Mouse (Mus musculus) stomach, embryonic 15.5 days (tissue): ENCODE measurements around the gene Chad. TPM values are rescaled to one million over a fixed set of nuclear protein-coding genes. Genes with fewer than 3 reads are reported as not detected.
A peak's percentile ranks its signal among the peaks of the same experiment; 100 is the strongest.

ENCODE experiments used
- ATAC-seq: fragments of 200-750 bp; cut with Nextera tagmentation; 2 replicates; pipeline ENCODE4 v1.8.0; 2017; ENCODE audit warnings: low read depth, moderate number of reproducible peaks, moderate TSS enrichment; ENCODE audit not compliant: insufficient read depth, low FRiP score
- H3K27ac ChIP-seq: fragments of 300-500 bp; sonication (generic); 2 replicates; pipeline ENCODE4 v1.5.1; 2015; ENCODE audit warnings: mild to moderate bottlenecking, inconsistent platforms
- H3K27me3 ChIP-seq: fragments of 300-500 bp; sonication (generic); replicated peaks from 2 replicates; pipeline ENCODE4 v1.6.1; 2015; ENCODE audit warnings: inconsistent platforms
- H3K36me3 ChIP-seq: fragments of 300-500 bp; sonication (generic); 2 replicates; pipeline ENCODE4 v1.6.1; 2015; ENCODE audit warnings: inconsistent platforms
- H3K4me1 ChIP-seq: fragments of 300-500 bp; sonication (generic); 2 replicates; pipeline ENCODE4 v1.6.1; 2015; ENCODE audit warnings: inconsistent platforms
- H3K4me2 ChIP-seq: fragments of 300-500 bp; sonication (generic); 2 replicates; pipeline ENCODE4 v1.6.1; 2015; ENCODE audit warnings: mild to moderate bottlenecking, inconsistent platforms
- H3K4me3 ChIP-seq: fragments of 300-500 bp; sonication (generic); replicated peaks from 2 replicates; pipeline ENCODE4 v1.5.1; 2015; ENCODE audit warnings: inconsistent platforms
- H3K9ac ChIP-seq: fragments of 300-500 bp; sonication (generic); 2 replicates; pipeline ENCODE4 v1.6.1; 2015; ENCODE audit warnings: inconsistent platforms
- H3K9me3 ChIP-seq: fragments of 300-500 bp; sonication (generic); 2 replicates; pipeline ENCODE4 v1.6.1; 2016; ENCODE audit warnings: inconsistent platforms
- WGBS: fragments of 180-500 bp; shearing (Covaris S2); methylation state at CpG from one replicate; pipeline ENCODE4 v1.1.7; 2015; 5-methylcytosine and 5-hydroxymethylcytosine counted together
- polyA plus RNA-seq: library from polyadenylated mRNA; unstranded; fragments of >200 nt; fragmentation: Nextera tagmentation; extraction: Ambion mirVana; gene quantifications from 2 replicates; pipeline ENCODE4 v1.2.1, GENCODE M21; 2015

Chad gene
- 7.3 and 7.7 TPM in 2 replicates for polyA plus RNA-seq

- Histone ChIP-seq H3K27ac (peak within 1 kb of the TSS; percentile 55), H3K9ac (no peak within 1 kb of the TSS), H3K27me3 (0 out of 2 replicates have a peak, but pooled peaks cover 6% of the 10 kb centered on the region), H3K4me2 (peak within 1 kb of the TSS; percentile 44), H3K4me1 (peaks cover 3% of the 10 kb centered on the region), H3K36me3 (no peaks in the 10 kb centered on the region), H3K9me3 (no peaks in the 10 kb centered on the region), H3K4me3 (peak within 1 kb of the TSS; percentile 9)
- ATAC-seq, result peak; percentile 59
- 9% methylated on average over 35 of the region's 35 CpGs for WGBS
Measured at GRCm38 (mm10) chr11:94564437-94565150, at the start of gene Chad. Chad (plus strand) TSS chr11:94565047.

- WGBS, result 2% methylated on average over 42 of the region's 42 CpGs
- peak; percentile 73 for ATAC-seq
- no peak within 1 kb of the TSS for H3K27ac ChIP-seq
- H3K9ac ChIP-seq, result peak within 1 kb of the TSS; percentile 6; the same call in 1 of the 2 replicates
- no peaks in the 10 kb centered on the region for H3K36me3 ChIP-seq
- H3K4me1 ChIP-seq, result peaks cover 10% of the 10 kb centered on the region; the same call in 1 of the 2 replicates
- peak within 1 kb of the TSS; percentile 92 for H3K4me2 ChIP-seq
- H3K27me3 ChIP-seq, result no peaks in the 10 kb centered on the region
- H3K4me3 ChIP-seq, result peak within 1 kb of the TSS; percentile 58
- no peaks in the 10 kb centered on the region for H3K9me3 ChIP-seq
Measured at GRCm38 (mm10) chr11:94521219-94521843, 43.5 kb upstream of the Chad start, which contains the start of gene Mycbpap. Mycbpap (minus strand) TSS chr11:94521742.

- H3K4me1 ChIP-seq, result 0 out of 2 replicates have a peak, but pooled peaks cover 6% of the 10 kb centered on the region
- no peak overlapping the region for H3K9ac ChIP-seq
- ATAC-seq, result peak; percentile 36; the same call in 1 of the 2 replicates
- no peak overlapping the region for H3K4me2 ChIP-seq
- 44% methylated on average over 9 of the region's 9 CpGs for WGBS
- no peaks in the 10 kb centered on the region for H3K27me3 ChIP-seq
- H3K9me3 ChIP-seq, result no peaks in the 10 kb centered on the region
- H3K36me3 ChIP-seq, result no peaks in the 10 kb centered on the region
- H3K27ac ChIP-seq, result peak overlapping the region; percentile 54; the same call in 1 of the 2 replicates
- no peak overlapping the region for H3K4me3 ChIP-seq
Measured at GRCm38 (mm10) chr11:94526171-94526879, 38.5 kb upstream of the Chad start.

- ATAC-seq, result no peak
- Histone ChIP-seq H3K9me3 (no peaks in the 10 kb centered on the region), H3K27ac (no peak overlapping the region), H3K36me3 (no peaks in the 10 kb centered on the region), H3K4me3 (no peak overlapping the region), H3K4me2 (no peak overlapping the region), H3K9ac (no peak overlapping the region), H3K27me3 (no peaks in the 10 kb centered on the region), H3K4me1 (0 out of 2 replicates have a peak, but pooled peaks cover 3% of the 10 kb centered on the region)
- 41% methylated on average over 3 of the region's 3 CpGs for WGBS
Measured at GRCm38 (mm10) chr11:94528879-94529278, 36.0 kb upstream of the Chad start.

- no peaks in the 10 kb centered on the region for H3K4me1 ChIP-seq
- 77% methylated on average over 8 of the region's 8 CpGs for WGBS
- H3K9me3 ChIP-seq, result no peaks in the 10 kb centered on the region
- no peak overlapping the region for H3K4me3 ChIP-seq
- H3K9ac ChIP-seq, result no peak overlapping the region
- no peaks in the 10 kb centered on the region for H3K27me3 ChIP-seq
- ATAC-seq, result no peak
- H3K27ac ChIP-seq, result no peak overlapping the region
- H3K36me3 ChIP-seq, result no peaks in the 10 kb centered on the region
- H3K4me2 ChIP-seq, result no peak overlapping the region
Measured at GRCm38 (mm10) chr11:94533171-94533570, 31.7 kb upstream of the Chad start.

- Histone ChIP-seq H3K27ac (no peak overlapping the region), H3K4me3 (no peak overlapping the region), H3K36me3 (no peaks in the 10 kb centered on the region), H3K9ac (no peak overlapping the region), H3K27me3 (no peaks in the 10 kb centered on the region), H3K4me2 (no peak overlapping the region), H3K9me3 (no peaks in the 10 kb centered on the region), H3K4me1 (no peaks in the 10 kb centered on the region)
- ATAC-seq, result peak; percentile 60; the same call in 1 of the 2 replicates
- WGBS, result 57% methylated on average over 8 of the region's 8 CpGs
Measured at GRCm38 (mm10) chr11:94538733-94539292, 26.0 kb upstream of the Chad start.

- no peak overlapping the region for H3K27ac ChIP-seq
- H3K4me2 ChIP-seq, result no peak overlapping the region
- no peaks in the 10 kb centered on the region for H3K36me3 ChIP-seq
- no peaks in the 10 kb centered on the region for H3K27me3 ChIP-seq
- H3K4me3 ChIP-seq, result no peak overlapping the region
- H3K4me1 ChIP-seq, result no peaks in the 10 kb centered on the region
- H3K9ac ChIP-seq, result no peak overlapping the region
- H3K9me3 ChIP-seq, result no peaks in the 10 kb centered on the region
- ATAC-seq, result no peak
- WGBS, result 78% methylated on average over 7 of the region's 7 CpGs
Measured at GRCm38 (mm10) chr11:94539761-94540160, 25.1 kb upstream of the Chad start.

- 84% methylated on average over 4 of the region's 4 CpGs for WGBS
- no peaks in the 10 kb centered on the region for H3K27me3 ChIP-seq
- no peak overlapping the region for H3K9ac ChIP-seq
- no peaks in the 10 kb centered on the region for H3K36me3 ChIP-seq
- H3K27ac ChIP-seq, result no peak overlapping the region
- no peaks in the 10 kb centered on the region for H3K9me3 ChIP-seq
- H3K4me3 ChIP-seq, result no peak overlapping the region
- no peak overlapping the region for H3K4me2 ChIP-seq
- no peaks in the 10 kb centered on the region for H3K4me1 ChIP-seq
- no peak for ATAC-seq
Measured at GRCm38 (mm10) chr11:94542400-94542799, 22.4 kb upstream of the Chad start.

GRCm38 (mm10) chr11:94543344-94543743 lies 21.5 kb upstream of the Chad start:
- no peak overlapping the region for H3K4me3 ChIP-seq
- H3K9me3 ChIP-seq, result no peaks in the 10 kb centered on the region
- H3K9ac ChIP-seq, result no peak overlapping the region
- H3K4me1 ChIP-seq, result peaks cover 4% of the 10 kb centered on the region
- H3K27ac ChIP-seq, result no peak overlapping the region
- WGBS, result 86% methylated on average over 12 of the region's 12 CpGs
- H3K4me2 ChIP-seq, result no peak overlapping the region
- no peaks in the 10 kb centered on the region for H3K27me3 ChIP-seq
- H3K36me3 ChIP-seq, result no peaks in the 10 kb centered on the region
- ATAC-seq, result no peak

- H3K36me3 ChIP-seq, result no peaks in the 10 kb centered on the region
- no peak for ATAC-seq
- peaks cover 5% of the 10 kb centered on the region for H3K4me1 ChIP-seq
- H3K9me3 ChIP-seq, result no peaks in the 10 kb centered on the region
- H3K27ac ChIP-seq, result no peak overlapping the region
- WGBS, result 28% methylated on average over 9 of the region's 9 CpGs
- peak overlapping the region; percentile 22 for H3K4me2 ChIP-seq
- no peak overlapping the region for H3K9ac ChIP-seq
- no peaks in the 10 kb centered on the region for H3K27me3 ChIP-seq
- no peak overlapping the region for H3K4me3 ChIP-seq
Measured at GRCm38 (mm10) chr11:94543932-94544331, 20.9 kb upstream of the Chad start.

- no peak overlapping the region for H3K4me3 ChIP-seq
Measured at GRCm38 (mm10) chr11:94544422-94544821, 20.4 kb upstream of the Chad start.

More at GRCm38 (mm10) chr11:94544422-94544821, 20.4 kb upstream of the Chad start:
- H3K4me2 ChIP-seq, result peak overlapping the region; percentile 22
- H3K27ac ChIP-seq, result no peak overlapping the region
- no peaks in the 10 kb centered on the region for H3K9me3 ChIP-seq
- H3K27me3 ChIP-seq, result no peaks in the 10 kb centered on the region
- no peaks in the 10 kb centered on the region for H3K36me3 ChIP-seq
- ATAC-seq, result no peak
- no peak overlapping the region for H3K9ac ChIP-seq
- 56% methylated on average over 18 of the region's 18 CpGs for WGBS
- H3K4me1 ChIP-seq, result peaks cover 8% of the 10 kb centered on the region
